Mouse (Mus musculus): Measurements from ENCODE around the gene Thap12.

Thap12 gene

DNA sequence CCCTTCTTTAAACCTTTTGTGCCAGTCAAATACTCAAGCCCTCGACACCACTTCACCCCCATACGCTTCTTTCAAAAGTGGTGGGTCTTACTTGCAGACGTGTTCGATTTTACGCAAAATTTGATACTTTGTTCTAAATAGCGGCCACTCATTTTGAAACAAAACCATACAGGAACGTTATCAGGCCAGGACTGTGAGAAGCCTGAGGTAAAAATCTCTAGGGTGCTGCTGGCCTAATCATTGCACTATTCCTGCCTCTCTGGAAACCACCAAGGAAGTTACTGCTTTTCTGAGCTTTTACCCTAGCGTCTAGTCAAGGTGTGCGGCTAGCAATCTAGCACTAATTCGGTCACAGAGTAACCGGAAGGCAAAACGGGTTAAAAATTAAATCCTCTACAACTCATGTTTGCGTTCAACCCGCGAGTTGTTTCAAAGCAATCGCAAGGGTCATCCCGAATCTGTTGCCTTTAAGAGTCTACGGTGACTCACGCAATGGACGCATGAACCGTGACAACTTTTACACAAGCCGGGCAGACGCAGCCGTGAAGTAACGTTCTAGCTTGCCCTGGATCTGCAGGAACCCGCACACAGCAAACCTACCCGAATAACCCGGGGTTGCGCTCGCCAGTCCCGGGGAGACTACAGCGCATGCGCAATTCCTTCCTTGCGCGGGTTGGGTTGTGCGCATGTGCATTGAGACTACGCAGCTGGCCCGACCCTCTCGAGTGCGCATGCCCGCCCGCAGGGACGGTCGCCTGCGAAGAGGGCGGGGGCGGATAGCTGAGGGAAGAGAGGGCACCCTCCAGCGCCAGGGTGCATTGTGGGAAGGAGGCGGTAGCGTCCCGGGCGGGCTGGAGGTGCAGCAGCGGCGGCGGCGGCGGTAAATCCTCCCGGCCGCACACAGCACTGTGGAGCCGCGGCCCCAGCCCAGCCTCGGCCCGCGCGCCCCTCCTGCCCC is at the start of gene Thap12:
Gene Thap12 (plus strand): TSS at position 821 of the 958 bp plus-strand sequence.
- DNase-seq (ENCODE audit: low spot score) = peak; percentile 99

- DNase-seq (ENCODE audit: low spot score) = peak; percentile 82
Measured at GRCm38 (mm10) chr7:98655681-98656530, 47.0 kb upstream of the Thap12 start.

DNA sequence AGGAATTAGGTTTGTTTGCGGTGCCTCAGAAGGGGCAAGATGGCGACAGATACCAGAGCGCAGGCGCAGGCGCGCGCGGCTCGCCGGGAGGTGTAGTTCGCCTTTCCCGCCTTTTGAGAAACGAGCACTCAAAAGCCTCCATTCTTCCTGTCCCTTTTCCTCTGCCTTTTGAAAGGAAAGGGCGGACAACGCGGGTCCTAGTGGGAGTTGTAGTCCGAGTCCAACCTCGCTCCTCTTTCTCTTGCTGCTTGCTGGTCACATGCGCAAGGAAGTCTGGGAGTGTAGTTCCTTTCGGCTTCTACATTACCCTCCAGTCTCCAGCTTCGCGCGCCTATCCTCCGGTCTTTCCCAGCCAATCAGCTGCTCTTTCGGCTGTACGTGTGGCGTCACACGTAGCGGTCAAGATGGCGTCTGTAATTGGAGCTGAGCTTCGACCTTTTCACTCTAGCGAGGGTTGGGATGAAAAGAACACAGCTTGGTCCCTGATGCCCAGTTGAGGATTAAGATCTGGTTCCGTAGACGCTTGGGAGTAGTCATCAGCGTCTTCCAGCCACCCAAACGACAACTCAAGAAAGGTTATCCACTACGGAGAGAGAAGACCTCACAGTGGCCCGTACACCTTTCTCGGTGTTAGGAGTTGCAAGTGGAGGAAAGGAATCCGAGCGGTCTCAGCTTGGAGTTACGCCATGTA is 46.2 kb upstream of the Thap12 start, which contains the start of gene Emsy:
Gene Emsy (minus strand): TSS at position 253 of the 691 bp plus-strand sequence.
- DNase-seq (ENCODE audit: low spot score) = peak; percentile 96

DNA sequence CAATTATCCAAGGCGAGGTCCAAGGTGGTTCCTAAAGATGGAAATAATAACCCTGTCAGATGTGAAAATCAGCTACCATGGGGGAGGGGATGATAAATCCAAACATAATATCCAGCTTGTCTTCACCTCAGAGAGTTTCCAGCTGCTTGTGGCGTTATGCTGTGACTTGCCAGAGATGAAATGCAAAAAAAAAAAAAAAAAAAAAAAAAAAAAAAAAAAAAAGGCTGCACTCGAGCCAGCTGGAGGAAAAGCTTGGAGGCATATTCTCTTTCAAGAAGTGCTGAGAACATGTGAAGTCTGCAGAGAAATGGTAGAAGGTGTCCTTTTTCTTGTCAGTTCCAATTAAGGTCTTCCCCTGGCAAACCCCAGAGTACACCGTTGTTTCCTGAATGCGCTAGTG is 37.7 kb upstream of the Thap12 start:
- DNase-seq (ENCODE audit: low spot score) = no peak

DNA sequence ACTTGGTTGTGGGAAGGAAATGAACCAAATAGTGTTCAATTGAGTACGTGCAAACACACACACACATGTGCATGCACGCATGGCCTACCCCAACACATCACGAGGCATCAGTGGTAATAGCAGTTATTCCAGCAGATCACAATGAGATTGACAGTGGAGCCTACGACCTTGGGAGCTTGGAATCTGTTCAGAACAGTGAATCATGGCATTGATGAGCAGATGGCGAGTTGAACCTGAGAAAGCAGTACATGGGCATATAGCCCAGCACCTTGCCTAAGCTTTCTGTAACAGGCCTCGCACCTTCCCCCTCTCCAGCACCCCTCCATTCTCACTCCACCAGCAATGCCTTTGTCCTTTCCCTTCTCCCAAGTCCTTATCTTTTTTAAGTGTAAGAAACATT is 37.2 kb upstream of the Thap12 start:
- DNase-seq (ENCODE audit: low spot score) = no peak

DNA sequence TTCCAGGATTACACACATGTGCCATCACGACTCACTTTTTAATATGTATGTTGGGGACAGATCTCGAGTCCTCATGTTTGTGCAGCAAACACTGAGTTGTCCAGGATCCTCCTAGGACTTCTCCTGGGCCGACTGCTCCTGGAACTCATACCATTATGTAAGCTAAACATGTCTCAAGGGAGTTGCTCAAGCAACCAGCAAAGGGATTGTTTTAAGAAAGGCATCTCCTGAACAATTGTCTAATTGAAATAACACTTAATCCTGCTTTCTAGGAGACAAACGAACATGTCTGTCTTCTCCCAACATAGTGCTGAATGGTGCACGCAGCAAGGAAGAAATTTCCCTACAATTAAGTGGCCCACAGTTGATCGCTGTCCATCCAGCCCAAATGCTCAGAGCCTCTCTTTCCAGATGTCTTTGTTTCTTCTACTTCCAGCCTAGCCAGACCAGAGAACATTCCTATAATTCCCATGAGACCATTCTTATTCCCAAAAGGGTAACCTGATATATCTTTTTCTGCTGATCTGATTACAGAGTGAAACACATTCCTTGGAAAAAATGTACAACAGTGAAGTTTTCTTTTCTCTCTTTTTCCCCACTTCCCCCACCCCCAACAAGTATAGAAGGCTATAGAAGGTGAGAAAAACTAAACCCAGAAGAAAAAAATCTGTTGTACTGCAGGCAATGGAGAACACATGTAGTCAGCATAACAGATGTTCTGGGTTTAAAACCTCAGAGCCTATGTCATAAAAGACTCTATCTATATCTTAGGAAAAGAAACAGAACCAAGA is 34.8 kb upstream of the Thap12 start:
- DNase-seq (ENCODE audit: low spot score) = no peak

GRCm38 (mm10) chr7:98670831-98671230 is 32.1 kb upstream of the Thap12 start:
- DNase-seq (ENCODE audit: low spot score) = no peak

DNA sequence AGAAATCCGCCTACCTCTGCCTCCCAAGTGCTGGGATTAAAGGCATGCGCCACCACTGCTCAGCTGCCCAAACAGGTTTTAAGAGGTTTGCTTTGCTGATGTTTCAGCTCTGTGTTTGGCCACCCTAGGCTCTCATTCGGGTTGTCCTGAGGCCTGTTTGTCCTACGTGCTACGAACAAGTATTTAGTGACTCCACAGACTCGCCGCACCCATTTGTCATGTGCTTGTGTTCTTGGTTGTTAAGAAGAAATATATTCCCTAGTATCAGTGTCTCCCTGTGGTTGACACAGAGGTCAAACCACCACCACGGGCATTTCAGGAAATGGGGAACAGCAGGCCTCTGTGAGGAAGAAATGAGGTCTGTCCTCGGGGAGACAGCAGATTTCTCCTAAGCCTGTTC is 31.5 kb upstream of the Thap12 start:
- DNase-seq (ENCODE audit: low spot score) = no peak

- DNase-seq (ENCODE audit: low spot score) = no peak
Measured at GRCm38 (mm10) chr7:98672241-98672955, 30.5 kb upstream of the Thap12 start.

DNA sequence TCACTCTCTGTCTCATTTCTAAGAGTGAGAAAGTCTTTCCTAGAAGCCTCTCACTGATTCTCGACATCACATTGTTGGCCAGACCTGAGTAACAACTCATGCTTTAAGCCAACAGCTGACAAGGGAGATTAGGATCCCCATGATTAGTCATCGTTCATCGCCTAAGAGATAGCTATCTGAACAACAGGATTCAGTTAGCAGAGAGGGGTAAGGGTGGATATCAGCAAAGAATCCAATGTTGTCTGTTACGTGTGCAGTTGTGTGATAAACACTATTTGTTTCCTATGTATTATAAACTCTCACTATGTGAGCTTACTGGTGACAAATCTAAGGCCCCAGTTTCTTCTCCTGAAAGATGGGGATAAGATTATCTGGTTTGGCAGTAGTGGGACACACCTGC is 28.6 kb upstream of the Thap12 start:
- DNase-seq (ENCODE audit: low spot score) = no peak

GRCm38 (mm10) chr7:98677511-98677910 is 25.4 kb upstream of the Thap12 start:
- no peak for DNase-seq (ENCODE audit: low spot score)

- DNase-seq (ENCODE audit: low spot score) = no peak
Measured at GRCm38 (mm10) chr7:98678441-98678840, 24.5 kb upstream of the Thap12 start.

DNA sequence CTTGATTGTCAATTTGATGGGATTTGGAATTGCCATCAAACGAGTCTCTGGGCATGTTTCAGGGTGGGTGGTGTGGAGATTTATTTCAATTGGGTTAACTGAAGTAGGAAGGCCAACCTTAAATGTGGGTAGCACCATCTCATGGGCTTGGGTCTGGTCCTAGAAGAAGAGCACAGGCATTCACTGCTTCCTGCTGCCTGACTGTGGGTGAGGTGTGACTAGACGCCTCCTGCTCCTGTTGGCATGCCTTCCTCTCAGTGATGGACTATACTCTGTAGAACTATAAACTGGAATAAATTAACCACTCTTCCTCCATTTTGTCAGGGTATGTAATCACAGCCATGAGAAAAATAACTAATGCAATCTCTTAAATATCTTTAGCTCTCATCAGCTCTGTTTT is 22.2 kb upstream of the Thap12 start:
- DNase-seq (ENCODE audit: low spot score) = no peak

DNA sequence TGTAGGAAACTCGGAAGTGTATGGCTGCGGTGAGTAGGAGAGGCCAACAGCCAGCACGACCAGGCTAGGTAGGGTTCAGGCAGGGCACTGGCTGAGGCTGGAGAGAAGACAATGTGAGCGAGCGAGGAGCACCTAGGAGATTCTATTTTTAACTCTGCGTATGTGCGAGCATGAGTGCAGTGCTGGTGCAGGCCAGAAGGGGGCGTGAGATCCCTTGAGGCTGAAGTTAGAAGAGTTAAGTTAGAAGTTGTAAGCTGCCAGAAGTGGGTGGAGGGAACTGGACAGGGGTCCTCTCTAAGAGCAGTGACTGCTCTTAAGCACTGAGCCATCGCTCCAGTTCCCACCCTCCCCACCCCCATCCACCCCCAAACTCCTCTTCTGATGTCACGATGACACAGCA is 20.1 kb upstream of the Thap12 start:
- peak; percentile 35 for DNase-seq (ENCODE audit: low spot score)

DNA sequence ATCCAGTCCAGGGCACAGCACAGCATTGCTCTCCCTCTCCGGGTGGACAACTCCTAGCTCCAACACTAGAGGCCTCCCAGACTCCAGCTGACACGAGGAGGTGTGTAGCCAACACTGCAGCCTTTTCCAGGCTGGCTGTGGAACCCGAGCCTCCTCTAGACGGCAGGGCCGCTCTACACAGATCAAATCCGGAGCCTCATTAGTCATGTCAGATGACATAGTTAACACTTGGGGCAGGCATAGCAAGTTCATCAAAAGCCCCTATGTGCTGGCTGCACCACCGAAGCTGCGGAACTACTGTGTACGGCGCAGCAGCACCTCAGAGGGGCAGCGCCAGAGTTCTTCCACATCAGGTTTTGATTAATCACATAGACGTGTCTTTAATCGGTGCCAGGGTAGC is 17.0 kb upstream of the Thap12 start:
- DNase-seq (ENCODE audit: low spot score) = no peak

DNA sequence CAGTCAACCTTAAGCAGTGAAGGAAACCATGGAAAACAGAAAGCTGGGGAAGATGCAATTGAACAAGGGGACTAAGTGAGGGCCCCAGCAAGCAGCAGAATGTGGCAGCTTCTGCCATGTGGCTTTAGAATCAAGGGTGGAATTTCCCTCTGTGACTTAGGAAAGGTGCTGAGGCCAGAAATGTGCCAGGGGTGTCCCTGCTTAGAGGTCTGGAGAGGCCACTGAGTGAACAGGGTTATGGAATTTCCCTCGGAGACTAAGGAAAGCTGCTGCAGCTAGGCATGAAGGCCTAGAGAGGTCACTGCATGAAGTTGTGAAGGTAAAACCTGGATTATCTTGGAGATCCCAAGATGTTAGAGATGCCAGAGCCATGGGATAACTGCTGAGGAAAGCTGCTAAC is 12.8 kb upstream of the Thap12 start:
- no peak for DNase-seq (ENCODE audit: low spot score)

GRCm38 (mm10) chr7:98690831-98691230 is 12.1 kb upstream of the Thap12 start:
- no peak for DNase-seq (ENCODE audit: low spot score)

- no peak for DNase-seq (ENCODE audit: low spot score)
Measured at GRCm38 (mm10) chr7:98692761-98693546, 9.9 kb upstream of the Thap12 start.

GRCm38 (mm10) chr7:98694046-98694445 is 8.9 kb upstream of the Thap12 start:
- no peak for DNase-seq (ENCODE audit: low spot score)

DNA sequence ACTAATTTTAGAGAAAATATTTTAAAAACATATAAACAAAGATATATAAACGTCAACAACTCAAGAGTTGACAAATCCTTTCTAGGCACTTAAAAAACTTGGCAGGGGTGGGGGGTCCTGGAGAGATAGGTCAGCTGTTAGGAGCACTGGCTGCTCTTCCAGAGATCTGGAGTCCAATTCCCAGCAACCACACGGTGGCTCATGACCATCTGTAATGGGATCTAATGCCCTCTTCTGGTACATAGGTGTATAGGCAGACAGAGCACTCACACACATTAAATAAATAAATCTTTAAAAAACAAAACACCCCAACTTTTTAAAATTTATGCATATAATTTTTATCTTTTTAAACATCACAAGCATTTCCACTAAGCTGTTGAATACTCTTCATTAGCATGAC is 5.4 kb upstream of the Thap12 start:
- no peak for DNase-seq (ENCODE audit: low spot score)
